Comparison of ENCODE assay signal across 8 mouse cellular contexts in the genomic region with DNA sequence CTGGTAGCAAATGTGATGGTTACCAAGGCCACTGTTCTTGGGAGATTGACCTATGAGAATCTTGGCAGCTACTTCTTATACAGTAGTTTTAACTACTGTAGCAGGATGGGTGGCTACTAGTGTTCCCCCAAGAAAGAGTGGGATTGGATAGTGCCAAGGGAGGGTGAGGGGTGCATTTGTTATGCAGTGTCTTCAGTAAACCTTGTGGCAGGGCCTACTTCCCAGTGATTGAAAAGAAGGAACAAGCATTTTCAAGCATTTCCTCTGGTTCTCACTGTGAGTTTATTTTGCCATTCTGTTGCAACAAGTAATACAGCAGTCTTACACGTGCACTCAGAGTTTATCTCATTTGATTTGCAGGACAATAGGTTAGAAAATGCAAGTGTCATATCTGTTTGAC. TPM values are rescaled to one million over a fixed set of nuclear protein-coding genes. Genes with fewer than 3 reads are reported as not detected.
DNase-seq lines count a peak whose midpoint lies in the region; ATAC-seq and TF ChIP-seq lines count a peak whose summit lies in the region.

No protein-coding gene starts in this region.

- H3K27me3 ChIP-seq in lung, embryonic 14.5 days (ENCODE audit: insufficient read depth, low read length) = no peaks in the 10 kb centered on the region
- no peaks in the 10 kb centered on the region for H3K27me3 ChIP-seq in embryonic facial prominence, embryonic 13.5 days
- H3K27me3 ChIP-seq in intestine, embryonic 16.5 days (replicated peaks; ENCODE audit: control insufficient read depth, insufficient read depth, low read length) = no peaks in the 10 kb centered on the region
- no peaks in the 10 kb centered on the region for H3K27me3 ChIP-seq in neural tube, embryonic 14.5 days (ENCODE audit: control insufficient read depth, insufficient read depth, low read length)

- H3K27ac ChIP-seq in lung, embryonic 14.5 days (ENCODE audit: low read depth) = peak overlapping the region; percentile 93; the same call in 1 of the 2 replicates
- H3K27ac ChIP-seq in embryonic facial prominence, embryonic 13.5 days = peak overlapping the region; percentile 98
- peak overlapping the region; percentile 97 for H3K27ac ChIP-seq in intestine, embryonic 16.5 days (ENCODE audit: low read length)
- H3K27ac ChIP-seq in neural tube, embryonic 14.5 days (ENCODE audit: low read depth, low read length) = no peak overlapping the region

- peaks cover 37% of the 10 kb centered on the region for H3K36me3 ChIP-seq in lung, embryonic 14.5 days (ENCODE audit: insufficient read depth)
- H3K36me3 ChIP-seq in embryonic facial prominence, embryonic 13.5 days = peaks cover 43% of the 10 kb centered on the region
- H3K36me3 ChIP-seq in intestine, embryonic 16.5 days (ENCODE audit: control insufficient read depth, insufficient read depth, low read length) = peaks cover 4% of the 10 kb centered on the region; the same call in 1 of the 2 replicates
- H3K36me3 ChIP-seq in neural tube, embryonic 14.5 days (ENCODE audit: control insufficient read depth, insufficient read depth, low read length) = peaks cover 15% of the 10 kb centered on the region

- H3K4me2 ChIP-seq in lung, embryonic 14.5 days = peak overlapping the region; percentile 98
- H3K4me2 ChIP-seq in embryonic facial prominence, embryonic 13.5 days = peak overlapping the region; percentile 98
- H3K4me2 ChIP-seq in intestine, embryonic 16.5 days (ENCODE audit: low read depth, low read length) = peak overlapping the region; percentile 93
- H3K4me2 ChIP-seq in neural tube, embryonic 14.5 days (ENCODE audit: low read depth, low read length) = peak overlapping the region; percentile 99

- H3K4me1 ChIP-seq in lung, embryonic 14.5 days (ENCODE audit: insufficient read depth) = 0 out of 2 replicates have a peak, but pooled peaks cover 8% of the 10 kb centered on the region
- peaks cover 39% of the 10 kb centered on the region for H3K4me1 ChIP-seq in embryonic facial prominence, embryonic 13.5 days
- peaks cover 38% of the 10 kb centered on the region for H3K4me1 ChIP-seq in intestine, embryonic 16.5 days (ENCODE audit: control insufficient read depth, insufficient read depth, low read length)
- peaks cover 32% of the 10 kb centered on the region for H3K4me1 ChIP-seq in neural tube, embryonic 14.5 days (ENCODE audit: control insufficient read depth, insufficient read depth, low read length)

- no peak for ATAC-seq in lung, embryonic 14.5 days (ENCODE audit: insufficient read depth)
- ATAC-seq in embryonic facial prominence, embryonic 13.5 days (ENCODE audit: insufficient number of reproducible peaks, insufficient read depth, low FRiP score, low TSS enrichment, low read depth) = no peak
- ATAC-seq in intestine, embryonic 16.5 days = no peak
- ATAC-seq in neural tube, embryonic 14.5 days (ENCODE audit: low read depth) = no peak

- H3K4me3 ChIP-seq in lung, embryonic 14.5 days (ENCODE audit: low read depth, low read length) = peak overlapping the region; percentile 85
- H3K4me3 ChIP-seq in embryonic facial prominence, embryonic 13.5 days = peak overlapping the region; percentile 87
- peak overlapping the region; percentile 95 for H3K4me3 ChIP-seq in intestine, embryonic 16.5 days (ENCODE audit: low read length)
- peak overlapping the region; percentile 95 for H3K4me3 ChIP-seq in neural tube, embryonic 14.5 days (ENCODE audit: low read depth, low read length)

- H3K9me3 ChIP-seq in lung, embryonic 14.5 days (ENCODE audit: low read depth, low read length) = no peaks in the 10 kb centered on the region
- H3K9me3 ChIP-seq in embryonic facial prominence, embryonic 13.5 days = no peaks in the 10 kb centered on the region
- H3K9me3 ChIP-seq in intestine, embryonic 16.5 days (ENCODE audit: control insufficient read depth, low read length) = no peaks in the 10 kb centered on the region
- no peaks in the 10 kb centered on the region for H3K9me3 ChIP-seq in neural tube, embryonic 14.5 days (ENCODE audit: control insufficient read depth, low read length)

- H3K9ac ChIP-seq in lung, embryonic 14.5 days = peak overlapping the region; percentile 76
- H3K9ac ChIP-seq in embryonic facial prominence, embryonic 13.5 days = peak overlapping the region; percentile 89
- peak overlapping the region; percentile 92 for H3K9ac ChIP-seq in intestine, embryonic 16.5 days (ENCODE audit: low read depth, low read length)
- H3K9ac ChIP-seq in neural tube, embryonic 14.5 days (replicated peaks; ENCODE audit: low read depth, low read length) = peak overlapping the region; percentile 82

- no peak for DNase-seq in lung, embryonic 14.5 days
- no peak for DNase-seq in lung, postnatal 14 days
- DNase-seq in B cell, adult 2 months = no peak
- DNase-seq in frontal cortex, adult 2 months (ENCODE audit: extremely low spot score in 1 of 2, low spot score in 1 of 2) = no peak
- DNase-seq in gastrocnemius, adult 8-10 months (ENCODE audit: low spot score in 2 of 2) = no peak

- TF ChIP-seq CTCF in lung, embryonic 14.5 days (IDR thresholded peaks at IDR 0.05; ENCODE audit: low read depth) = no peak

- WGBS in lung, embryonic 14.5 days = 33% methylated on average over 1 of the region's 1 CpGs
- WGBS in embryonic facial prominence, embryonic 13.5 days = 58% methylated on average over 1 of the region's 1 CpGs
- WGBS in intestine, embryonic 16.5 days = 17% methylated on average over 1 of the region's 1 CpGs
- WGBS in neural tube, embryonic 14.5 days = 63% methylated on average over 1 of the region's 1 CpGs

RNA-seq across cellular contexts. Expression of a gene that starts 1.1 kb away (rescaled TPM):
- 32.8 and 33.5 TPM in 2 replicates for polyA plus RNA-seq in lung, embryonic 14.5 days (2014; fragmentation: Nextera tagmentation; extraction: Ambion mirVana)
- 45.4 and 46.7 TPM in 2 replicates for polyA plus RNA-seq in embryonic facial prominence, embryonic 13.5 days (2015; fragmentation: Nextera tagmentation; extraction: Ambion mirVana)
- 43.2 and 43.3 TPM in 2 replicates for polyA plus RNA-seq in intestine, embryonic 16.5 days (2015; fragmentation: Nextera tagmentation; extraction: Ambion mirVana)
- 64.5 and 71.2 TPM in 2 replicates for polyA plus RNA-seq in neural tube, embryonic 14.5 days (2014; fragmentation: Nextera tagmentation; extraction: Ambion mirVana)
- polyA plus RNA-seq in frontal cortex, adult 2 months (2012; rRNA removed) = 75.5 and 76.2 TPM in 2 replicates
- 10 to 100 TPM; 13.6 to 14.7 (median 14.1) TPM for total RNA-seq in gastrocnemius, adult 8-10 months (2022)

RNA-seq across cellular contexts. Expression of a gene that starts 1.3 kb away (rescaled TPM):
- polyA plus RNA-seq in lung, embryonic 14.5 days (2014; fragmentation: Nextera tagmentation; extraction: Ambion mirVana) = 77.1 and 83.1 TPM in 2 replicates
- polyA plus RNA-seq in embryonic facial prominence, embryonic 13.5 days (2015; fragmentation: Nextera tagmentation; extraction: Ambion mirVana) = 72.3 and 73.0 TPM in 2 replicates
- polyA plus RNA-seq in intestine, embryonic 16.5 days (2015; fragmentation: Nextera tagmentation; extraction: Ambion mirVana) = 104 TPM in 2 replicates
- polyA plus RNA-seq in neural tube, embryonic 14.5 days (2014; fragmentation: Nextera tagmentation; extraction: Ambion mirVana) = 131 and 140 TPM in 2 replicates
- 75.0 and 80.7 TPM in 2 replicates for polyA plus RNA-seq in frontal cortex, adult 2 months (2012; rRNA removed)
- 10 to 100 TPM; 59.0 to 70.3 (median 63.5) TPM for total RNA-seq in gastrocnemius, adult 8-10 months (2022)

RNA-seq across cellular contexts. Expression of a gene that starts 11.5 kb away (rescaled TPM):
- polyA plus RNA-seq in lung, embryonic 14.5 days (2014; fragmentation: Nextera tagmentation; extraction: Ambion mirVana) = 0.18 TPM in 1 of 2 replicates, not detected in the other
- polyA plus RNA-seq in embryonic facial prominence, embryonic 13.5 days (2015; fragmentation: Nextera tagmentation; extraction: Ambion mirVana) = 0.20 and 0.92 TPM in 2 replicates
- polyA plus RNA-seq in intestine, embryonic 16.5 days (2015; fragmentation: Nextera tagmentation; extraction: Ambion mirVana) = 207 and 242 TPM in 2 replicates
- polyA plus RNA-seq in neural tube, embryonic 14.5 days (2014; fragmentation: Nextera tagmentation; extraction: Ambion mirVana) = 0.44 TPM in 1 of 2 replicates, not detected in the other
- polyA plus RNA-seq in frontal cortex, adult 2 months (2012; rRNA removed) = 0.36 and 0.46 TPM in 2 replicates
- not detected for total RNA-seq in gastrocnemius, adult 8-10 months (2022)

RNA-seq across cellular contexts. Expression of a gene that starts 35.6 kb away (rescaled TPM):
- polyA plus RNA-seq in lung, embryonic 14.5 days (2014; fragmentation: Nextera tagmentation; extraction: Ambion mirVana) = 15.8 and 17.0 TPM in 2 replicates
- 15.0 and 16.0 TPM in 2 replicates for polyA plus RNA-seq in embryonic facial prominence, embryonic 13.5 days (2015; fragmentation: Nextera tagmentation; extraction: Ambion mirVana)
- polyA plus RNA-seq in intestine, embryonic 16.5 days (2015; fragmentation: Nextera tagmentation; extraction: Ambion mirVana) = 6.7 and 7.2 TPM in 2 replicates
- polyA plus RNA-seq in neural tube, embryonic 14.5 days (2014; fragmentation: Nextera tagmentation; extraction: Ambion mirVana) = 11.6 and 14.0 TPM in 2 replicates
- polyA plus RNA-seq in frontal cortex, adult 2 months (2012; rRNA removed) = 31.9 and 32.6 TPM in 2 replicates
- 10 to 100 TPM; 38.7 to 48.8 (median 43.2) TPM for total RNA-seq in gastrocnemius, adult 8-10 months (2022)

RNA-seq across cellular contexts. Expression of a gene that starts 43.8 kb away (rescaled TPM):
- polyA plus RNA-seq in lung, embryonic 14.5 days (2014; fragmentation: Nextera tagmentation; extraction: Ambion mirVana) = 12.8 and 14.5 TPM in 2 replicates
- 13.1 and 16.2 TPM in 2 replicates for polyA plus RNA-seq in embryonic facial prominence, embryonic 13.5 days (2015; fragmentation: Nextera tagmentation; extraction: Ambion mirVana)
- polyA plus RNA-seq in intestine, embryonic 16.5 days (2015; fragmentation: Nextera tagmentation; extraction: Ambion mirVana) = 2.5 and 3.3 TPM in 2 replicates
- 51.3 and 52.7 TPM in 2 replicates for polyA plus RNA-seq in neural tube, embryonic 14.5 days (2014; fragmentation: Nextera tagmentation; extraction: Ambion mirVana)
- polyA plus RNA-seq in frontal cortex, adult 2 months (2012; rRNA removed) = 89.1 and 94.8 TPM in 2 replicates
- 100 to 1,000 TPM; 409 to 479 (median 445) TPM for total RNA-seq in gastrocnemius, adult 8-10 months (2022)

Comparison
In these comparisons a context has a peak if more than half of its experiments do, and no peak if none do; other contexts are left out.
1. RNA of a gene that starts 11.5 kb away (polyA plus RNA-seq): 207 to 242 TPM in intestine, embryonic 16.5 days; 0.36 to 0.46 TPM in frontal cortex, adult 2 months, 0.44 TPM in neural tube, embryonic 14.5 days, 0.20 to 0.92 TPM in embryonic facial prominence, embryonic 13.5 days and 0.18 TPM in lung, embryonic 14.5 days; every median in the first group is over 100 times any median in the second.
2. Peak in every context shown above with its lines, with median percentiles within 50 percentile points of each other: H3K4me2 ChIP-seq, H3K4me3 ChIP-seq and H3K9ac ChIP-seq.